Mouse (Mus musculus): ENCODE measurements around the gene Ercc1.

GRCm38 (mm10) chr7:19306819-19307738, 37.5 kb upstream of the Ercc1 start:
- TF ChIP-seq CTCF (IDR thresholded peaks at IDR 0.05; ENCODE audit: insufficient read depth, low read depth, low read length): no peak
- TF ChIP-seq POLR2A (IDR thresholded peaks at IDR 0.05; ENCODE audit: insufficient read depth, low read depth, low read length): no peak

Measured in olfactory bulb, adult 2 months (tissue).